Mouse (Mus musculus): ENCODE results near the gene Serpinf1. TPM values are rescaled to one million over a fixed set of nuclear protein-coding genes. Genes with fewer than 3 reads are reported as not detected.

Serpinf1 gene
- polyA plus RNA-seq (2012; rRNA removed), result 27.8 and 32.3 TPM in 2 replicates

DNA sequence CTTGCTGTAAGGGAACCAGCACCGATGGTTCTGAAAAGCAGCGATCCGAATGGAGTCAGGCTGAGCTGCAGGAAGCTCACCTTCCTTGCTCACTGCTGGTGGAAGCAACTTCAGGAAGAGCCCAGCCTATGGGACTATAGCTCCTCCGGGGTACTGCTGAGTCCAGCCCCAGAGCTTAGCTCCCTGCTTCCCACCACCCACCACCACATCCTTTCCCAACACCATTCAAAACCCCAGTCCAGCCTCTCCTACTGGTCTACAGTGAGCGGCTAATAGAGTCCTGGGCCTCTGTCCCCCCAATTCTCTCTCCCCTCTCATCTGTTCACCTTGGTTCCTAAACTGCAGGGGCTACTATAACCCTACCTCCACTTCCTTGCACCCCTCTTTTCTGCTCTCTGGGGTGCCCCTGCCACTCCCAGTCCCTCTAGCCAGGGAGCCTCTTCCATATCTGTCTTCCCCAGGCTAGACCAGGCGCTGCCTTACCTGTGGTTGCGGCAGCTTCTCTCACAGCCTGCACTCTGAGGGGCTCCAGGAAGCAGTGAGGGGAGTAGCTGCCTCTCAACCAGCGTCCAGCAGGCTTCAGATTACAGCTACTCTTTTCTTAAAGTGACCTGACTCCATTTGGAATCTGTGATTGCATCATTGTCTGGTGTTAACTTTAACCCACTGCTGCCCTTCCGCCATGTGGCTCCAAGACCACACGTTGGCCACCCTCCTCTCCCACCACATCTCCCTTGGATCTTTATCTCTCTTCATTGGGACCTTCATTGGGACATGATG lies at the start of gene Serpinf1:
Gene Serpinf1, minus strand, starts transcription at position 689 of the 780 bp plus-strand sequence.

DNA sequence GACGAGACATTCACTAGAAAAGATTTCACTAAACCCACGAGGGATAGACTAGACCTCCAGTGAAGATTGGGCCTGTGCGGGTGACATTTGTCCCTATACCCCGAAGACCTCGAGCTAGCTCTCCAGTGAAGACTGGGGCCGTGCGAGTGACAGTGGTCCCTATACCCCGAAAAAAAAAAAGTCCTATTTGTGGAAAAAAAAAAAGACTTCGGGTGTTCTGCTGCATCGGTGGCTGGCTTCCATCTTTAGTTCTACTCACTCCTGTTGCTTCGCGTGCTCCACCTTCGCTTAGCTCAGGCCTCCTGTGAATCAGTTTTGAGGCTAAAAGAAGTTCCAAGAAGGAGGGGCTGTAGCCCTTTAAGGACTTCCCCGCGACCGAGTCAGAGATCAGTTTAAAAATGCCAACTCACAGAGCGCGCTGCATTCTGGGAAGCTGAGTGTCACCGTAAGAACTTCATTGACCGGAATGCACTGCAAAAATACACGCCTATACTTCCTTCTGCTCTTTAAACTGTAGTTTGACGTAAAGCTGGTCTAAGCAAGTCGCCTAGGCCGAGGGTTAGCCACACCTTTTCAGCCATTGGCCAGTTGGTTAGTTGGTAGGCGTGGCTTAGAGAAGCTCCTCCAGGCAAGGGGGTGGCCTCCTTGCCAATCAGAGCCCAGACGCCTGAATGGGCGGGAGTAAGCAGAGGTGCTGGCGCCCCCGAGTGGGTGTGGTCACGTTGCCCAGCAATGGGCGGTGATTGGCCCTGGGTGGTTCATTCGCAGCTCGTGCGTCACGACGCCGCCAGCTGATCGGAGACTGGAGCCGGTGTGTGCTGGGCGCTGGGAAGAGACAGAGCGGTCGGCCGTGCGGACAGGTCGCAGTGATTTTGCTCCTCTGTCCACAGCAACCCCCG lies 38.6 kb upstream of the Serpinf1 start, which contains the start of gene Tlcd2:
Gene Tlcd2, plus strand, starts transcription at position 872 of the 899 bp plus-strand sequence.

GRCm38 (mm10) chr11:75453991-75454930 lies 31.8 kb upstream of the Serpinf1 start, which contains the start of gene Wdr81:
Wdr81 (minus strand) TSS chr11:75454717.

DNA sequence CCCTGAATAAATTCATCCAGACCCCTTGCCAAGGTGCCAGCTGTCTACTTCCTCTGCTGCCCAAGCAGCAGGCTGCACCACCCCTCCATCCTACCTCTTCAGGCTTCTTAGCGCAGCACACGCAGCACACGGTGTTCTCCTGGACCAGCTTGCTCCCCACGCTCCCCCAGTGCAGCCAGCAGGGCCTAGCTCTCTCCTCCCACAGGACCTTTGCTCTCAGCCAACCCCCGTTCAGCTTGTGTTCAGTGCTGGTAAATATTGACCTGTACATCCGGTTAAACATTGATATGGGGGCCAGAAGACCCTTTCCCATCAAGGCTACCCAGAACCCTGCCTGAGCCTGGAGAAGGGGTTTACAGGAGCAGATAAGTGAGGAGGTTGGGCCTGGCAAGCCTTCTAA lies 16.9 kb upstream of the Serpinf1 start, which contains the start of gene Serpinf2:
Gene Serpinf2, minus strand, starts transcription at position 229 of the 400 bp plus-strand sequence.

Other genes starting within 250 kb of the Serpinf1 start
- gene Ovca2, start 243.9 kb downstream of the Serpinf1 start, polyA plus RNA-seq (2012; rRNA removed), result 9.6 and 14.3 TPM in 2 replicates
- 29.9 and 34.9 TPM in 2 replicates for gene Dph1, start 231.5 kb downstream of the Serpinf1 start, polyA plus RNA-seq (2012; rRNA removed)
- 7.2 and 7.5 TPM in 2 replicates for gene Rtn4rl1, start 228.9 kb downstream of the Serpinf1 start, polyA plus RNA-seq (2012; rRNA removed)
- 9.9 and 14.4 TPM in 2 replicates for gene Rpa1, start 74.4 kb downstream of the Serpinf1 start, polyA plus RNA-seq (2012; rRNA removed)
- 2.6 and 4.5 TPM in 2 replicates for gene Smyd4, start 74.3 kb downstream of the Serpinf1 start, polyA plus RNA-seq (2012; rRNA removed)
- 0.88 and 1.9 TPM in 2 replicates for gene Serpinf2, start 16.9 kb upstream of the Serpinf1 start, polyA plus RNA-seq (2012; rRNA removed)
- gene Wdr81, start 32.0 kb upstream of the Serpinf1 start, polyA plus RNA-seq (2012; rRNA removed), result 20.5 and 24.9 TPM in 2 replicates
- gene Tlcd2, start 39.0 kb upstream of the Serpinf1 start, polyA plus RNA-seq (2012; rRNA removed), result 14.5 and 19.6 TPM in 2 replicates
- gene Prpf8, start 64.1 kb upstream of the Serpinf1 start, polyA plus RNA-seq (2012; rRNA removed), result 48.5 and 53.9 TPM in 2 replicates
- 12.3 and 13.1 TPM in 2 replicates for gene Rilp, start 87.4 kb upstream of the Serpinf1 start, polyA plus RNA-seq (2012; rRNA removed)
- 14.3 and 15.1 TPM in 2 replicates for gene Scarf1, start 90.8 kb upstream of the Serpinf1 start, polyA plus RNA-seq (2012; rRNA removed)
- 18.6 and 19.8 TPM in 2 replicates for gene Slc43a2, start 109.0 kb upstream of the Serpinf1 start, polyA plus RNA-seq (2012; rRNA removed)
- gene Pitpna, start 165.4 kb upstream of the Serpinf1 start, polyA plus RNA-seq (2012; rRNA removed), result 55.8 and 70.1 TPM in 2 replicates
- 38.6 and 40.4 TPM in 2 replicates for gene Inpp5k, start 208.3 kb upstream of the Serpinf1 start, polyA plus RNA-seq (2012; rRNA removed)
- gene Myo1c, start 227.8 kb upstream of the Serpinf1 start, polyA plus RNA-seq (2012; rRNA removed), result 73.3 and 74.1 TPM in 2 replicates